Mouse (Mus musculus) ES-Bruce4 (cell line): ENCODE data around the gene Eif4g3. TPM values are rescaled to one million over a fixed set of nuclear protein-coding genes. Genes with fewer than 3 reads are reported as not detected.

Experiments used
- H3K27ac ChIP-seq: 2 replicates; pipeline ENCODE4 v1.5.1; 2012; ENCODE audit warnings: low read length, inconsistent platforms; ENCODE audit not compliant: insufficient read depth
- H3K27me3 ChIP-seq: 2 replicates; pipeline ENCODE4 v1.6.1; 2012; ENCODE audit warnings: mild to moderate bottlenecking, low read length, inconsistent platforms; ENCODE audit not compliant: control insufficient read depth, poor library complexity, insufficient read depth, severe bottlenecking
- H3K36me3 ChIP-seq: 2 replicates; pipeline ENCODE4 v1.6.1; 2012; ENCODE audit warnings: inconsistent platforms, mild to moderate bottlenecking, low read length, moderate library complexity; ENCODE audit not compliant: control insufficient read depth, poor library complexity, insufficient read depth, severe bottlenecking
- H3K4me1 ChIP-seq: one replicate; pipeline ENCODE4 v1.8.1; 2011; ENCODE audit warnings: low read length; ENCODE audit not compliant: control insufficient read depth, insufficient read depth
- H3K4me3 ChIP-seq: 2 replicates; pipeline ENCODE4 v1.5.1; 2011; ENCODE audit warnings: low read depth, mild to moderate bottlenecking, low read length
- H3K9ac ChIP-seq: 2 replicates; pipeline ENCODE4 v1.6.1; 2012; ENCODE audit warnings: low read depth, mild to moderate bottlenecking, inconsistent platforms; ENCODE audit not compliant: poor library complexity, severe bottlenecking
- H3K9me3 ChIP-seq: replicated peaks from 2 replicates; pipeline ENCODE4 v1.6.1; 2012; ENCODE audit warnings: mild to moderate bottlenecking, low read length, inconsistent platforms; ENCODE audit not compliant: control insufficient read depth, poor library complexity, insufficient read depth, severe bottlenecking
- CTCF ChIP-seq: IDR thresholded peaks from one replicate; pipeline ENCODE4 v1.8.1; 2011; ENCODE audit warnings: low read depth, low read length
- EP300 ChIP-seq: IDR thresholded peaks from 2 replicates; pipeline ENCODE4 v1.6.1; 2011; ENCODE audit warnings: low read depth, low read length; ENCODE audit not compliant: insufficient read depth
- POLR2A ChIP-seq: IDR thresholded peaks from one replicate; pipeline ENCODE4 v1.8.1; 2011; ENCODE audit warnings: low read length; ENCODE audit not compliant: insufficient read depth
- polyA plus RNA-seq: library from polyadenylated mRNA; stranded (reverse); fragments of >200 nt; gene quantifications from 2 replicates; pipeline ENCODE4 v1.2.4, GENCODE M21; 2011; ENCODE audit warnings: low read depth; ENCODE audit not compliant: missing spikeins, insufficient read depth, insufficient read length

Eif4g3 gene
- polyA plus RNA-seq, 1 experiment, result 71.7 TPM

GRCm38 (mm10) chr4:138042257-138042589 lies 49.4 kb downstream of the Eif4g3 start:
- Histone ChIP-seq H3K9ac (no peak overlapping the region), H3K4me1 (peaks cover 2% of the 10 kb centered on the region), H3K4me3 (no peak overlapping the region), H3K27ac (no peak overlapping the region), H3K27me3 (no peaks in the 10 kb centered on the region), H3K36me3 (no peaks in the 10 kb centered on the region), H3K9me3 (no peaks in the 10 kb centered on the region)
- no peak for TF ChIP-seq POLR2A
- no peak for TF ChIP-seq EP300
- no peak for TF ChIP-seq CTCF

- no peak for TF ChIP-seq POLR2A
- no peak for TF ChIP-seq CTCF
- no peak for TF ChIP-seq EP300
- Histone ChIP-seq H3K9ac (no peak overlapping the region), H3K36me3 (no peaks in the 10 kb centered on the region), H3K9me3 (no peaks in the 10 kb centered on the region), H3K27ac (no peak overlapping the region), H3K27me3 (no peaks in the 10 kb centered on the region), H3K4me1 (peaks cover 2% of the 10 kb centered on the region), H3K4me3 (no peak overlapping the region)
Measured at GRCm38 (mm10) chr4:138042625-138043024, 49.8 kb downstream of the Eif4g3 start.

- Histone ChIP-seq H3K9ac (no peak overlapping the region), H3K36me3 (no peaks in the 10 kb centered on the region), H3K9me3 (no peaks in the 10 kb centered on the region), H3K27ac (no peak overlapping the region), H3K4me1 (no peaks in the 10 kb centered on the region), H3K27me3 (no peaks in the 10 kb centered on the region), H3K4me3 (no peak overlapping the region)
- TF ChIP-seq EP300 (no peak), CTCF (no peak), POLR2A (no peak)
Measured at GRCm38 (mm10) chr4:138044841-138045500, 52.1 kb downstream of the Eif4g3 start.

DNA sequence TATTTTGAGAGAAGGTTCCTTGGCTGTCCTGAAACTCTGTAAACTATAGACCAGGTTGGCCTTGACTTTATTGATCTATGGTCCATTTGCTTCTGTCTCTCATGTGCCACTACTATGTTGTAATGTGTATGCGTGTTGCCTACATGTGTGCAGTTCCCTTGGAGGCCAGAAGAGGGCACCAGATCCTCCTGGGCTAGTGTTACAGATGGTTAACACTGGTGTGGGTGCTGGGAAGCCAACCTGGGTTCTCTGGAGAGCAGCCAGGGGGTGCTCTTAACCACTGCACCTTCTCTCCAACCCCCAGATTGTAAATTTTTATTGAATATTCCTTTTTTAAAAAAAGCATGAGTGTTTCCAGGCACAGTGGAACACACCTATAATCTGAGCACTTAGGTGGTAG lies 53.0 kb downstream of the Eif4g3 start:
- TF ChIP-seq CTCF (peak; percentile 67), POLR2A (no peak), EP300 (no peak)
- H3K27ac ChIP-seq, result no peak overlapping the region
- no peaks in the 10 kb centered on the region for H3K36me3 ChIP-seq

GRCm38 (mm10) chr4:138046371-138046770 lies 53.5 kb downstream of the Eif4g3 start:
- no peak for TF ChIP-seq EP300
- no peak for TF ChIP-seq POLR2A
- no peak for TF ChIP-seq CTCF
- no peak overlapping the region for H3K9ac ChIP-seq
- H3K4me1 ChIP-seq, result no peaks in the 10 kb centered on the region
- H3K36me3 ChIP-seq, result no peaks in the 10 kb centered on the region
- H3K27ac ChIP-seq, result no peak overlapping the region
- H3K4me3 ChIP-seq, result no peak overlapping the region
- H3K9me3 ChIP-seq, result no peaks in the 10 kb centered on the region
- H3K27me3 ChIP-seq, result no peaks in the 10 kb centered on the region

More for the DNA sequence above, 53.0 kb downstream of the Eif4g3 start:
- Histone ChIP-seq H3K4me1 (no peaks in the 10 kb centered on the region), H3K9me3 (no peaks in the 10 kb centered on the region), H3K4me3 (no peak overlapping the region), H3K9ac (no peak overlapping the region), H3K27me3 (no peaks in the 10 kb centered on the region)

- H3K4me1 ChIP-seq, result no peaks in the 10 kb centered on the region
Measured at GRCm38 (mm10) chr4:138049547-138049946, 56.7 kb downstream of the Eif4g3 start.

More at GRCm38 (mm10) chr4:138049547-138049946, 56.7 kb downstream of the Eif4g3 start:
- Histone ChIP-seq H3K27me3 (no peaks in the 10 kb centered on the region), H3K4me3 (no peak overlapping the region), H3K9ac (no peak overlapping the region), H3K27ac (no peak overlapping the region), H3K9me3 (no peaks in the 10 kb centered on the region), H3K36me3 (no peaks in the 10 kb centered on the region)
- TF ChIP-seq CTCF (no peak), EP300 (no peak), POLR2A (no peak)
